Mouse (Mus musculus) limb, embryonic 11.5 days (tissue): Measurements from ENCODE around the gene Adamts7. TPM values are rescaled to one million over a fixed set of nuclear protein-coding genes. Genes with fewer than 3 reads are reported as not detected.

ENCODE experiments used
- ATAC-seq: fragments of 200-750 bp; cut with Nextera tagmentation; 2 replicates; pipeline ENCODE4 v1.8.0; 2017; ENCODE audit warnings: low read depth; ENCODE audit not compliant: insufficient number of reproducible peaks, low FRiP score, low TSS enrichment
- DNase-seq: peaks from one replicate; pipeline ENCODE4 v3.0.0-alpha.2; 2015; ENCODE audit warnings: low spot score
- H3K27ac ChIP-seq: fragments of 300-500 bp; sonication (generic); replicated peaks from 2 replicates; pipeline ENCODE4 v1.5.1; 2014; ENCODE audit warnings: low read depth, mild to moderate bottlenecking, low read length
- H3K27me3 ChIP-seq: fragments of 300-500 bp; sonication (generic); 2 replicates; pipeline ENCODE4 v1.6.1; 2014; ENCODE audit warnings: mild to moderate bottlenecking, low read length, mixed read lengths; ENCODE audit not compliant: control insufficient read depth, insufficient read depth
- H3K36me3 ChIP-seq: fragments of 300-500 bp; sonication (generic); 2 replicates; pipeline ENCODE4 v1.6.1; 2014; ENCODE audit warnings: mild to moderate bottlenecking, low read length, moderate library complexity, mixed read lengths; ENCODE audit not compliant: control insufficient read depth, insufficient read depth
- H3K4me1 ChIP-seq: fragments of 300-500 bp; sonication (generic); 2 replicates; pipeline ENCODE4 v1.6.1; 2014; ENCODE audit warnings: low read length, mixed read lengths; ENCODE audit not compliant: control insufficient read depth, insufficient read depth
- H3K4me2 ChIP-seq: fragments of 300-500 bp; sonication (generic); 2 replicates; pipeline ENCODE4 v1.6.1; 2014; ENCODE audit warnings: low read depth, mild to moderate bottlenecking, moderate library complexity; ENCODE audit not compliant: severe bottlenecking
- H3K4me3 ChIP-seq: fragments of 300-500 bp; sonication (generic); 2 replicates; pipeline ENCODE4 v1.5.1; 2014; ENCODE audit warnings: low read depth, low read length
- H3K9ac ChIP-seq: fragments of 300-500 bp; sonication (generic); 2 replicates; pipeline ENCODE4 v1.6.1; 2014; ENCODE audit warnings: mild to moderate bottlenecking, low read length
- H3K9me3 ChIP-seq: fragments of 300-500 bp; sonication (generic); 2 replicates; pipeline ENCODE4 v1.6.1; 2016; ENCODE audit warnings: low read length; ENCODE audit not compliant: control insufficient read depth
- WGBS: fragments of 180-500 bp; shearing (Covaris S2); extraction: QIAGEN DNeasy Blood & Tissue Kit; methylation state at CpG from one replicate; pipeline ENCODE4 v1.1.7; 2014; 5-methylcytosine and 5-hydroxymethylcytosine counted together
- polyA plus RNA-seq: library from polyadenylated mRNA; unstranded; fragments of >200 nt; fragmentation: Nextera tagmentation; extraction: Ambion mirVana; gene quantifications from 2 replicates; pipeline ENCODE4 v1.2.1, GENCODE M21; 2014

The Adamts7 gene
- polyA plus RNA-seq, 1 experiment from 2014 or later, result 12.7 TPM

DNA sequence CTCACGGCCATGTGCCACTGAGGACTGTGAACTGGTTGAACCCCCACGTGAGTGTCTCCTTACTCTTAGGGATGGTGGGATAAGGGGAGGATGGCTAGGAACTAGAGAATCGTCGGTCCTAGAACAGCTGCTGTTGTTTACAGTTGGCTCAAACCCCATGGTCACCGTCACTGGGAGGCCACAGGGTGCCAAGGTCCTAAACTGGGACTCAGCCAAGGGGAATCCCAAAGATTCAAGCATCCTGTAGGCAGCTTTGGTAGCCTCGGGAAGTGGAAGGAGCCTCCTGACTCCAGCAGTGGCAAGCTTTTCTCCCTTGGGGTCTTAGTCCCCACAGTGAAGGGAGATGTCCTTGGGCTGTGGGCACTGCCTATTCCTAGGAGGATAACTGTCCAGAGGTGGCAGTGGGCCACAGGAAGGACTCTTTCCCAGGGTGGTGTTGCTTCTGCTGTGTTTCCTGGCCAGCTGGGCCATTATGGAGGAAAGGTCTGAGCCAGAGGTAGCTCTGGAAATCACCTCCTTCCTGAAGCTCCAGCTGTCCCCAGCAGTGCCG, 34.3 kb downstream of the Adamts7 start:
- Histone ChIP-seq H3K4me2 (no peak overlapping the region), H3K27me3 (no peaks in the 10 kb centered on the region), H3K9me3 (no peaks in the 10 kb centered on the region), H3K4me3 (no peak overlapping the region), H3K27ac (no peak overlapping the region), H3K4me1 (no peaks in the 10 kb centered on the region), H3K9ac (no peak overlapping the region), H3K36me3 (peaks cover 2% of the 10 kb centered on the region)
- DNase-seq (no peak), ATAC-seq (no peak)
- WGBS, result 87% methylated on average over 7 of the region's 7 CpGs

DNA sequence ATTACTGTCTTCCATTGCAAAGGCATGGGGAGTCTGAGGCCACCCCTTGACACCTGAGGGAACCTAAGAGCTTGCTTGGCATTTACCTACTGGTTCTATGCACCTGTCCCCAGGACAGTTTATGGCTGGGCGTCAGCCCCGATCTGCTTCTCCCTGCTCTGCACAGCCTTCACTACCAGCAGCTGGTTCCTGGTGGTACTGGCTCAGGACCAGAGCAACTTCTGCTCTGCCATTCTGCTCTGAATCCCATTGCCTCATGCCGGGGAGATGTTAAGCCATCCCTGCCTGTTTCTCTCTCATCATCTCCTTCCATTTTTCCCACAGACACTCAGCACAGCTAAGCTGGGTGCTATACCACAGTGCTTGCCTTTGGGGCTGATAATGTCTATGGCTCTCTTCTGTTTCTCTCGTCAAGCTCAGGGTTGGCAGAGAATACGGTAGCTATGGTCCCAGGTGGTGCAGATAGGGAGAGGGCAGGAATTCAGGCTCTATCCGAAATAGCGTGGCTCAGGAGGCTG, 35.1 kb downstream of the Adamts7 start:
- ATAC-seq (no peak), DNase-seq (no peak)
- no peak overlapping the region for H3K4me2 ChIP-seq
- H3K27me3 ChIP-seq, result no peaks in the 10 kb centered on the region
- WGBS, result 87% methylated on average over 7 of the region's 7 CpGs
- no peaks in the 10 kb centered on the region for H3K4me1 ChIP-seq
- H3K27ac ChIP-seq, result no peak overlapping the region
- H3K9ac ChIP-seq, result no peak overlapping the region
- no peaks in the 10 kb centered on the region for H3K9me3 ChIP-seq
- H3K4me3 ChIP-seq, result no peak overlapping the region
- peaks cover 2% of the 10 kb centered on the region for H3K36me3 ChIP-seq

DNA sequence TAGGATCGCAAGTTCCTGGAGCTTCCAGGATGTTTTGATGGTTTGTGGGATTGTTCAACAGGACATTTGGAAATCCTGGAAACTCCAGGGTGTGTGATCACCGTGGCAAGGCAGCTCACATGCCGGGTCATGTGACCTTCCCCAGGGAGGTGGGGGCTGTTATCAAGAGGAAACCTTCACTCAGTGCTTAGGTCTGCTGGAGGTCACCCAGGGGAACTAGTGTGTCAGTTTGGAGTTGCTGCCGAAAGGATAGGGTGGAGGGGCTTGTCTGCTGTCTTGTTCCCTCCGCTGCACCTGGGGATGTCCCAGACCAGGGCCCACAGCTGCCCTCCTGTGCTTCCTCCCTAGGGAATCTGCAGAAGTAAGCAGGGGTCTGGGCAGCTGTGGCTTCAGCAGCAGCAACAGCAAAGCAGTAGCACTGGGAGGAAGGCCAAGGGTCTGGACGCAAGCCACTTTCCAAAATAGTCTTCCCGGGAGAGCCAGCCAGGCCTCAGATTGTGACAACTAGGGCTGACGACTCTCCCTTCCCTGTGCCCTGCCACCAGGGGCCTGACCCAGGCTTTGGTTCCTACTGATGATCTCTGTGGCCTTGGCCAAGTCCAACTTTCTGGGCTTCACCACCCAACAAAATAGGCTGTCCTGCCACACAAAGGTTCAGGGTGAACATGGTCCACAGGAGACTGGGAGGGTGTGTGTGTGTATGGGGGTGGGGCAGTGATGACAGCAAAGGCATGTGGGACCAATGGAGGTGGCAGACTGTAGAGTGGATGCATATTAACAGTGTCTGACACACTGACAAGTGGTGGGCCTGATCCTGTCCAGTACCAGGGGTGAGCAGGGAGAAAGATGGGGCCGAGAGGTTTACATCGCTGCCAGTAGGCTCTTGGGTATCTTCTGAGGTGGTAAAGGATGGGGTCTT, 35.9 kb downstream of the Adamts7 start:
- Histone ChIP-seq H3K4me1 (no peaks in the 10 kb centered on the region), H3K27me3 (no peaks in the 10 kb centered on the region), H3K4me3 (no peak overlapping the region), H3K27ac (no peak overlapping the region), H3K9ac (no peak overlapping the region), H3K4me2 (no peak overlapping the region), H3K36me3 (peaks cover 2% of the 10 kb centered on the region), H3K9me3 (no peaks in the 10 kb centered on the region)
- no peak for ATAC-seq
- DNase-seq, result no peak
- WGBS, result 75% methylated on average over 10 of the region's 10 CpGs

DNA sequence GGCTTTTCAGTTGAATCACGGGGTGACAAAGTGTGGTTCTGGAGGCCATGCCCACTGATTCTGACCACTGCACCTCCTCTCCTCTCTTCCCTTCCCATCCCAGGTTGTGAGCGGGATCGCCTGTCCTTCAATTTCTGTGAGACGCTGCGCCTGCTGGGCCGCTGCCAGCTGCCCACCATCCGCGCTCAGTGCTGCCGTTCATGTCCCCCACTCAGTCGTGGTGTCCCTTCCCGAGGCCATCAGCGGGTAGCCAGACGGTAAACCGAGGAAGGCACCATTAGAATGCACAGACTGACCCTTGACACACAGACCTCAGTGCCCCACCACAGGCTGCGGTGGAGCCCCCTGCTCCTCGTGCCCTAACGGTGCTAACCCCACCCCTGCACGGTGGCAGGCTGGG, 36.7 kb downstream of the Adamts7 start:
- WGBS, result 96% methylated on average over 18 of the region's 18 CpGs
- Histone ChIP-seq H3K9me3 (no peaks in the 10 kb centered on the region), H3K27me3 (no peaks in the 10 kb centered on the region), H3K4me1 (no peaks in the 10 kb centered on the region), H3K4me2 (no peak overlapping the region), H3K9ac (no peak overlapping the region), H3K4me3 (no peak overlapping the region), H3K27ac (no peak overlapping the region), H3K36me3 (no peaks in the 10 kb centered on the region; the same call in 1 of the 2 replicates)
- DNase-seq, result no peak
- no peak for ATAC-seq

DNA sequence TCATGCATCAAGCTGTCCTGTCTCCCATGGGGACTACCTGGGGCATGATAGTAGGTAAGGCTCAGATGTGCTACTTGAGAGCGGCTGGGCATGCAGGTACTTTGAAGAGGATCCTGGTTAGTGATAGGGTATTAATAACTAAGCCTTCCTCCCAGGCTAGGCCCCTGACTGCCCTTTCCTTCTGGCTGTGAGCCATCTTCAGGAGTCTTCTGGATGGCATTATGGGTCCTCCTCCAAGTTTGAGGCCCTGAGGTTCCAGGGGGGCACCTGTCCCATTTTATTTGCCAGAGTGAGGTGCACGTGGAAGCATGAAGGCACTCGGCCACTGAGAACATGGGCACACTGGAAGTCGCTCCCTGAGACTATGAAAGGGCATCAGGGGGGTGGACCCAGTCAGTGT, 37.6 kb downstream of the Adamts7 start:
- Histone ChIP-seq H3K4me1 (no peaks in the 10 kb centered on the region), H3K9me3 (no peaks in the 10 kb centered on the region), H3K36me3 (no peaks in the 10 kb centered on the region; the same call in 1 of the 2 replicates), H3K4me2 (no peak overlapping the region), H3K4me3 (no peak overlapping the region), H3K27me3 (no peaks in the 10 kb centered on the region), H3K9ac (no peak overlapping the region), H3K27ac (no peak overlapping the region)
- 93% methylated on average over 4 of the region's 4 CpGs for WGBS
- ATAC-seq (no peak), DNase-seq (no peak)

DNA sequence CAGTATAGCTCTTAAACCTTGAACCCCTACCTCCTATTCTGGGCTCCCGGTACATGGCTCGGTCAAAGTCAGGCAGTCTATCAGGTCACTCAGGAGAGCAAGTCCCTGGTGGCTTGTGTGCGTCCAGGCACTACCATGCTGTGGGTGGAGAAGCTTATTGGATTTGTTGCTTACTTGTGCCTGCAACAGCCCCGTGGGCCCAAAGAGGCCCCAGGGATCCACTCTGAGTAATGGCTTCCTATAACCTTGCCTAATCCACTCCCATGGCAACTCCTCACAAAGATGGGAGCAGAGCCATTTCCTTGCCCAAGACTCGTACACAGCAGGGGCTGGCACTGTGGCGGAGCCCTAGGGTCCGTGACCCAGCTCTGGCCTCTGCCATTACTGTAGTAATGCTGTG, 38.2 kb downstream of the Adamts7 start:
- no peak overlapping the region for H3K4me2 ChIP-seq
- 83% methylated on average over 7 of the region's 7 CpGs for WGBS
- ATAC-seq (no peak), DNase-seq (no peak)
- no peaks in the 10 kb centered on the region for H3K27me3 ChIP-seq
- no peak overlapping the region for H3K27ac ChIP-seq
- no peaks in the 10 kb centered on the region for H3K4me1 ChIP-seq
- no peaks in the 10 kb centered on the region for H3K9me3 ChIP-seq
- no peaks in the 10 kb centered on the region; the same call in 1 of the 2 replicates for H3K36me3 ChIP-seq
- no peak overlapping the region for H3K9ac ChIP-seq
- H3K4me3 ChIP-seq, result no peak overlapping the region

DNA sequence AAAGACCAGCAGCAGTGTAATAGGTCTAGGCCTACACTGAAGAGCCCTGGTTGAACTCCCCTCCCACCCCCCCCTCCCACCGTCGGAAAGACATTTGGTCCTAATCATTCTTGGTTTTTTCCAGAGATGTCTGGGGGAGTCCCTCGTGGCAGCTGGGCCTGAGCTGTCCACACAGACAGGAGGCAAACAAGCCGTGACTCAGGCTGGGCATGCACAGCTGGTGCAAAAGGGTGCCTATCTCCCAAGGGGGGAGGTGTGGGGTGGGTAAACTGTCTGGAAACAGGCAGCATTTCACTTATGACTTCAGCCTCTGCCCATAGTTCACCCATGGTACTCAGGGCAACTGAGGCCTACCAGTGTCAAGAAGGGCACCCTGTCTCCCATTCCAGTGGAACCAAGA, 38.7 kb downstream of the Adamts7 start:
- H3K9ac ChIP-seq, result no peak overlapping the region
- H3K4me2 ChIP-seq, result no peak overlapping the region
- no peak for DNase-seq
- ATAC-seq, result no peak
- no peaks in the 10 kb centered on the region for H3K9me3 ChIP-seq
- no peaks in the 10 kb centered on the region for H3K4me1 ChIP-seq
- H3K4me3 ChIP-seq, result no peak overlapping the region
- H3K27ac ChIP-seq, result no peak overlapping the region
- 31% methylated on average over 4 of the region's 4 CpGs for WGBS
- H3K36me3 ChIP-seq, result no peaks in the 10 kb centered on the region; the same call in 1 of the 2 replicates
- H3K27me3 ChIP-seq, result no peaks in the 10 kb centered on the region

DNA sequence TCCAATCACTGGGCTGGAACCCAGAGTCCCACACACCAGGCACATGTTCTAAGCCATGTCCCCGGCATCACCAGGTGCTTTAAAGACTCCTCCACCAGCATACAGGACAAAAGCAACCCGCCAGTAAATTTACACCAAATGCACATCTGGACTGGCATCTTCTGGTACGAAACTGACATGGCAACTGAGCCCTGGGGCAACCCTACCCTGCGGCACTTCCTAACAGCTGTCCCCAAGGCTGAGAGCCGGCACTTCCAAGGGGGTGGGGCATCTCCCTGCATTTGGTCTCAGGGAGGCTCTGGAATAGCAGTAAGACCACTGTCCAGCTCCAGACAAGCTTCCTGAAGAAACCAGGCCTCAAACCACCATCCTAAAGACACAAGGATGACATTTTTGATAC, 40.4 kb downstream of the Adamts7 start:
- Histone ChIP-seq H3K4me2 (no peak overlapping the region), H3K9me3 (no peaks in the 10 kb centered on the region), H3K9ac (no peak overlapping the region), H3K36me3 (no peaks in the 10 kb centered on the region; the same call in 1 of the 2 replicates), H3K4me3 (no peak overlapping the region), H3K4me1 (no peaks in the 10 kb centered on the region), H3K27me3 (no peaks in the 10 kb centered on the region), H3K27ac (no peak overlapping the region)
- 70% methylated on average over 5 of the region's 5 CpGs for WGBS
- DNase-seq (no peak), ATAC-seq (no peak)
